Mouse (Mus musculus): ENCODE results near the gene 0610030E20Rik. TPM values are rescaled to one million over a fixed set of nuclear protein-coding genes. Genes with fewer than 3 reads are reported as not detected.
A peak's percentile ranks its signal among the peaks of the same experiment; 100 is the strongest.

Gene 0610030E20Rik
- total and polyA plus RNA-seq, 3 experiments, result 29.7 to 71.0 (median 33.9) TPM

DNA sequence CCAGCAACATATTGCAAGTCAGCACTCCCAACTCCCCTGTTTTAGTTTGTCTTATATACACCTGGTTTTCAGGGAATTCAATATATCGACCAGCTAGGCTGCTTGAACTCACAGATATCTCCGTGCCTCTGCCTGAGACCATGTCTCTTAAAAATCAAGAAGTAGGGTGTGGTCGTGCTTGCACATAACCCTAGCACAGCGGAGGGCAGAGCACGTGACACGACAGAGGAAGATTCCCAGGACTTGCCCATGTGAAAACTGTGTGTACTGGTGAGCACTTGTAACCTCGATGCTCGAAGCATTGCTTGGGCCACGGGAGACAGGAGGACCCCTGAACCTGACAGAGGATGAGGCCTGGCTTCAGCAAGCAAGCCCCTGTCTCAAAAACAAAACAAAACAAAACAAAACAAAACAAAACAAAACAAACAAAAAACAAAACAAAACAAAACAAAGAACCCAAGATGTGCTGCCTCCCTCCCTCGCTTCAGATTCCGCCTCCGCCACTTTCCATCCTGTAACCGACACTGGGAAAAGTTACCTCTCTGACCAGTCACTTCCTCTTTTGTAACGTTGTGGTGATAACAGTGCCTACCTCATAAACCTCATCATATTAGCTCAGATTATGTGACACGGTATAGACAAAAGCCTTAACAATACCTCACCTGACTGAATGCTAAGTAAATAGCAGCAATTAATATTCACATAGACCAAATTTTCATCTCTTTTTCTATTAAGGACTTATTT, 27.9 kb downstream of the 0610030E20Rik start:
- no peaks in the 10 kb centered on the region for H3K9me3 ChIP-seq (replicated peaks)
- peaks cover 90% of the 10 kb centered on the region for H3K4me1 ChIP-seq (ENCODE audit: insufficient read depth, low read depth, low read length)
- DNase-seq (ENCODE audit: low spot score) (peak; percentile 47), ATAC-seq (ENCODE audit: extremely low read depth, insufficient number of reproducible peaks, low FRiP score, poor library complexity, severe bottlenecking) (peak; percentile 41)
- no peaks in the 10 kb centered on the region for H3K27me3 ChIP-seq (ENCODE audit: insufficient read depth, low read length)
- H3K36me3 ChIP-seq (replicated peaks), result peaks cover 82% of the 10 kb centered on the region
- peak overlapping the region; percentile 59; the same call in 1 of the 2 replicates for H3K4me3 ChIP-seq (ENCODE audit: low read depth, low read length)
- TF ChIP-seq POLR2AphosphoS5 (IDR thresholded peaks at IDR 0.05; ENCODE audit: insufficient replicate concordance, low read depth, low read length) (no peak), GATA1 (IDR thresholded peaks at IDR 0.05; ENCODE audit: borderline replicate concordance, low read length) (no peak), CTCF (IDR thresholded peaks at IDR 0.05; ENCODE audit: low read depth, low read length) (no peak), TAL1 (conservative IDR thresholded peaks at IDR 0.05; ENCODE audit: low read depth, low read length) (no peak), GATA2 (IDR thresholded peaks at IDR 0.05; ENCODE audit: borderline replicate concordance, low read depth, low read length) (no peak)

DNA sequence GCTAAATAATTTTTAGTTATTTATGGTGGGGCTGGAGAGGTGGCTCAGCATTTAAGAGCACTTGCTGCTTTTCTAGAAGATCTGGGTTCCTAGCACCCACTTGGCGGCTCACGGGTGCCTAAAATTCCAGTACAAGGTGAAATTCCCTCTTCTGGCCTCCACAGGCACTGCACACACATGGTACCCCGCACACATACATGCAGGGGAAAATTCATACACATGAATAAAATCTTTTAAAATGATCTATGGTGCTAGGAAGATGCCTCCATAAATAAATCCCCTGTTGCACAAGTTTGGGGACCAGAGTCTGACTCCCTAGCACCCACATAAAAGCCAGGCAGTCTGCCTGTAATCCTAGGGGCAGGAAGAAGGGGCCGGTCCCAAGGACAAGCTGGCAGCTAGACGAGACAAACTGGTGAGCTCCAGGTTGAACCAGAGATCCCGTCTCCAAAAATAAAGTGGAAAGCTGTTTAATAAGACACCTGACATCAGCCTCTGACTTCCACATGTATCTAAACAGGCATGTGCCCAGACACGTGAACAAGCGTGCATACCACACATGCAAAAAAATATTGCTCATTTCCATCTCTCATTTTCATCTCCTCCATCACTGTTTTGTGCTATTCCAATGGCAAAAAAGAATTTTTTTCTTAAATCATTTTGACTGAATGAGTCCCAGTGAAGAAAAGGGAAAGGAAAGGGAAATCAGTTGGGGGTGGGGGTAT, 31.6 kb downstream of the 0610030E20Rik start:
- H3K36me3 ChIP-seq (replicated peaks), result peaks cover 55% of the 10 kb centered on the region
- TF ChIP-seq CTCF (IDR thresholded peaks at IDR 0.05; ENCODE audit: low read depth, low read length) (no peak), TAL1 (conservative IDR thresholded peaks at IDR 0.05; ENCODE audit: low read depth, low read length) (no peak)
- no peaks in the 10 kb centered on the region for H3K9me3 ChIP-seq (replicated peaks)
- no peak for ATAC-seq (ENCODE audit: extremely low read depth, insufficient number of reproducible peaks, low FRiP score, poor library complexity, severe bottlenecking)
- peak overlapping the region; percentile 98 for H3K4me3 ChIP-seq (ENCODE audit: low read depth, low read length)
- H3K4me1 ChIP-seq (ENCODE audit: insufficient read depth, low read depth, low read length), result peaks cover 85% of the 10 kb centered on the region
- DNase-seq (ENCODE audit: low spot score), result no peak
- H3K27me3 ChIP-seq (ENCODE audit: insufficient read depth, low read length), result no peaks in the 10 kb centered on the region

DNA sequence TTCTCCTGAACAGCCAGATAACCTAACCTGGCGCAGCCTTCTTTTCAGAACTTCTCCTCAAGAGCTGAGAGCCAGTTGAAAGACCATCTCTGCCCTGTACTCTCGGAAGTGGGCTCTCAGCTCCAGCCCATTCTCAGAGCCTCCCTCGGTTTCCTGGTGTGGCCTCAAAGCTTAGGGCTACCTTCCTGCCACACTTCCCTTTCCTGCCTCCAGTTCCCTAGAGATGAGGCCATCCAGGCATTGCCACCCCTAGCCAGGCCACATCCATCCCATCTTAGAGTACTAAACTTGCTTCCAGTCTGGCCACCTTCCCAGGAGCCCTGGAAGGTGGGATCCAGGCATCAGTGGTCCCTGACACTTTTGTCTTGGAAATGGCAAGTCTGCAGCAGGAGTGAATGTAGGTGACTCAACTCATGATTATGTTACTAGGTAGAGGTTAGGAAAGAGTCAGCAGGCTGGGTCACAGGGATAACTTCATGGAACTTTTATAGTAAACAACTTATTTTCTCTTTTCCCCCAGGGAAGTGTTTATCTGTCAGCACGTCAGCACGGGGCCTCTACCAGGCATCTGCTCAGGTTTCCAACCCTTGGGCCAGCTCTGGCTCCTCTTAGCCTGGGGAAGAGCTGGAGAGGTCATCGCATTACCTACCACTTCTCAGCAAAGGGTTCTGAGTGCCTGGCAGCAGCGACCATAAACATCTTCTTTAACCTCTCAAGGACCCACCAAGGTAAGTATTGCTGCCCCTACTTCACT, 32.4 kb downstream of the 0610030E20Rik start:
- Histone ChIP-seq H3K27me3 (ENCODE audit: insufficient read depth, low read length) (no peaks in the 10 kb centered on the region), H3K36me3 (replicated peaks) (peaks cover 50% of the 10 kb centered on the region), H3K4me3 (ENCODE audit: low read depth, low read length) (peak overlapping the region; percentile 98), H3K9me3 (replicated peaks) (no peaks in the 10 kb centered on the region), H3K4me1 (ENCODE audit: insufficient read depth, low read depth, low read length) (peaks cover 83% of the 10 kb centered on the region)
- TF ChIP-seq GATA1 (IDR thresholded peaks at IDR 0.05; ENCODE audit: borderline replicate concordance, low read length) (no peak), TAL1 (conservative IDR thresholded peaks at IDR 0.05; ENCODE audit: low read depth, low read length) (no peak), GATA2 (IDR thresholded peaks at IDR 0.05; ENCODE audit: borderline replicate concordance, low read depth, low read length) (no peak), CTCF (IDR thresholded peaks at IDR 0.05; ENCODE audit: low read depth, low read length) (no peak), POLR2AphosphoS5 (IDR thresholded peaks at IDR 0.05; ENCODE audit: insufficient replicate concordance, low read depth, low read length) (no peak)
- DNase-seq (ENCODE audit: low spot score) (peak; percentile 20), ATAC-seq (ENCODE audit: extremely low read depth, insufficient number of reproducible peaks, low FRiP score, poor library complexity, severe bottlenecking) (no peak)

DNA sequence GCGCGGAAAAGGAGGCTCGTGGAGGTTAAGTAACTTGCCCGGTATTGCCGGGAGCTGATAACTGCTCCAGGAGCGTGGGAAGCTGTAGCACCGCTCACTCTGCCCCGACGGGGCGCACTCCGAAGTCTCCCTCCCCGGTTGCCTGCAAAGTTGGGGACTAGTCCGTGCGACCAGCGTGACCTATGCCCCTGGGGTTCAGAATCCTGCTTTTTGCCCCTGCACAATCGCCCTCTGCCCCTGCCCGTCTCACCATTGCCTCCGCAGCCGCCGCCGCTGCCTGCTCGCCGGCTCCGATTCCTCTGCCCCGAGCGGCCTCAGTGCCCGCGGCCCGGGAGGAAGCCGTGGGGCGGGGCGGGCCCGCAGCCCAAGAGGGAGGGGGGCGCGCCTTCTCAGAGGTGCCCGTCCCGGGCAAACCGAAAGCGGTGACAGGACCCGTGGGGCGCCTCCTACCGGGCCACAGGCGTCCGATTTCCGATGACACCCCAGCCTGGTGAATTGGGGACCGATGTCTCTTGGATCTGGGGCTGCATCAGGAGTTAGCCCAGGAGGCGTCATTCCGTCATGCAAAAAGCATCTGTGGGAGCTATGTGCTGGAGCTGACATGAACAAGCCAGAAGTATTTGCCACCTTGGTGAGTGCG, 33.1 kb downstream of the 0610030E20Rik start, which contains the start of gene Vamp5:
Gene Vamp5, minus strand, starts transcription at position 338 of the 640 bp plus-strand sequence.
- Histone ChIP-seq H3K27me3 (ENCODE audit: insufficient read depth, low read length) (no peaks in the 10 kb centered on the region), H3K9me3 (replicated peaks) (no peaks in the 10 kb centered on the region), H3K4me3 (ENCODE audit: low read depth, low read length) (peak within 1 kb of the TSS; percentile 98), H3K4me1 (ENCODE audit: insufficient read depth, low read depth, low read length) (peaks cover 82% of the 10 kb centered on the region), H3K36me3 (replicated peaks) (peaks cover 51% of the 10 kb centered on the region)
- ATAC-seq (ENCODE audit: extremely low read depth, insufficient number of reproducible peaks, low FRiP score, poor library complexity, severe bottlenecking) (peak; percentile 32; the same call in 1 of the 2 replicates), DNase-seq (ENCODE audit: low spot score) (peak; percentile 77)
- 0 out of 2 replicates have a peak, but pooled peaks have one; percentile 11 for TF ChIP-seq CTCF (IDR thresholded peaks at IDR 0.05; ENCODE audit: low read depth, low read length)
- TF ChIP-seq GATA1 (IDR thresholded peaks at IDR 0.05; ENCODE audit: borderline replicate concordance, low read length), result no peak

DNA sequence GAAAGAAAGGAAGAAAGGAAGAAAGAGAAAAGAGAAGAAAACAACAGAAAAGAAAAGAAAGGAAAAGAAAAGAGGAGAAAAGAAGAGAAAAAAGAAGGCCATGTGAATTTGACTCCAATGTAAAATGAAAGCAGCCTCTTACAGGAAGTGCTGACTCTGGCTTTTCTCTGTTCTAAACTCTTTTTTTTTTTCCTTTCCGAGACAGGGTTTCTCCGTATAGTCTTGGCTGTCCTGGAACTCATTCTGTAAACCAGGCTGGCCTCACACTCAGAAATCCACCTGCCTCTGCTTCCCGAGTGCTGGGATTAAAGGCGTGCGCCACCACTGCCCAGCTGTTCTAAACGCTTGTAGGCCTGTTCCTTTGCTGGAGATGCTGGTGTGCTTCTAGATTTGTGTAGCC, 35.4 kb downstream of the 0610030E20Rik start:
- no peaks in the 10 kb centered on the region for H3K9me3 ChIP-seq (replicated peaks)
- ATAC-seq (ENCODE audit: extremely low read depth, insufficient number of reproducible peaks, low FRiP score, poor library complexity, severe bottlenecking), result no peak
- H3K4me3 ChIP-seq (ENCODE audit: low read depth, low read length), result no peak overlapping the region; the same call in 1 of the 2 replicates
- H3K27me3 ChIP-seq (ENCODE audit: insufficient read depth, low read length), result no peaks in the 10 kb centered on the region
- H3K36me3 ChIP-seq (replicated peaks), result peaks cover 51% of the 10 kb centered on the region
- H3K4me1 ChIP-seq (ENCODE audit: insufficient read depth, low read depth, low read length), result peaks cover 80% of the 10 kb centered on the region
- TF ChIP-seq TAL1 (conservative IDR thresholded peaks at IDR 0.05; ENCODE audit: low read depth, low read length) (no peak), CTCF (IDR thresholded peaks at IDR 0.05; ENCODE audit: low read depth, low read length) (no peak), GATA2 (IDR thresholded peaks at IDR 0.05; ENCODE audit: borderline replicate concordance, low read depth, low read length) (no peak), POLR2AphosphoS5 (IDR thresholded peaks at IDR 0.05; ENCODE audit: insufficient replicate concordance, low read depth, low read length) (no peak), GATA1 (IDR thresholded peaks at IDR 0.05; ENCODE audit: borderline replicate concordance, low read length) (no peak)
- DNase-seq (ENCODE audit: low spot score), result no peak
